Mouse (Mus musculus) brown adipose tissue, adult 24 weeks (tissue): ENCODE measurements around the gene Tmem208. TPM values are rescaled to one million over a fixed set of nuclear protein-coding genes. Genes with fewer than 3 reads are reported as not detected.

Experiments used
- H3K27ac ChIP-seq: fragments of 200-500 bp; replicated peaks from 2 replicates; pipeline ENCODE4 v1.5.1; 2012; ENCODE audit warnings: low read depth, mild to moderate bottlenecking, low read length
- H3K4me1 ChIP-seq: fragments of 200-500 bp; 2 replicates; pipeline ENCODE4 v1.6.1; 2012; ENCODE audit warnings: low read length, mixed read lengths; ENCODE audit not compliant: control insufficient read depth, insufficient read depth, insufficient read length
- H3K4me3 ChIP-seq: fragments of 200-500 bp; 2 replicates; pipeline ENCODE4 v1.5.1; 2012; ENCODE audit warnings: low read depth, mild to moderate bottlenecking, low read length, moderate library complexity; ENCODE audit not compliant: insufficient read depth
- polyA plus RNA-seq: library from polyadenylated mRNA; stranded (reverse); fragments of >200 nt; gene quantifications from 2 replicates; pipeline ENCODE4 v1.2.4, GENCODE M21; 2012; ENCODE audit not compliant: missing spikeins, insufficient read depth, insufficient read length

Gene Tmem208
- polyA plus RNA-seq, 1 experiment, result 60.5 TPM

DNA sequence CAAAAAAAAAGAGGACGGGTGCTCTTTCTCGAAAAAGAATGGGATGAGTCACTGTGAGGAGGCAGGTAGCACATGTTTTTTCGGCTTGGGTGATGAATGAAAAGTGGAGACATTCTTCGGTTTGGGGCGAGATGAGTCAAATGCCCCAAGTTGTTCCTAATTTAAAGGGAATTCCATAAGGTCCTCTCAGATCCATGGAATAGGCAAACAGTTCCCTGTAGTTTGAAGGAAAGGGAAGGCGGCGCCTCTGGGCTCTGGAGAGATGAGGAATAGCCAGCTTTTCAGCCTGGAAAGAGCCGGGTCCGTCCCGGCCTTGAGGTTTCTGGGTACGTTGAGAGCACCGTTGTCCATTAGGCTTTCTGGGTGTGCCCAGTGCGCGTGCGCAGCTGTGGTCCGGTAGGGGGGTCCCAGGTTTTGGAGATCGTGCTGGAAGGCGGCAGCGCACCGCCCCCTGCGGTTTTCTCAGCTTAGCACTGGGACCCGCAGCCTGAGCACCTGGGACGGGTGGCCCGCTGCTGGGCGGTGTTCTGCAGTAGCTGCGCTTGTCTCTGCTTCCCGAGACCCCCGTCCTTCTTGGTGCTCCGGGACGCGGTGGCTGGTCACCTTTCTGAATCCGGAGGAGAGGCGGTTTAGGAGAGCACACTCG is 22.4 kb downstream of the Tmem208 start, which contains the start of gene Slc9a5:
Gene Slc9a5, plus strand, starts transcription at position 394 of the 646 bp plus-strand sequence.
- peak within 1 kb of the TSS; percentile 76 for H3K27ac ChIP-seq
- H3K4me3 ChIP-seq, result peak within 1 kb of the TSS; percentile 81
- peaks cover 16% of the 10 kb centered on the region for H3K4me1 ChIP-seq

DNA sequence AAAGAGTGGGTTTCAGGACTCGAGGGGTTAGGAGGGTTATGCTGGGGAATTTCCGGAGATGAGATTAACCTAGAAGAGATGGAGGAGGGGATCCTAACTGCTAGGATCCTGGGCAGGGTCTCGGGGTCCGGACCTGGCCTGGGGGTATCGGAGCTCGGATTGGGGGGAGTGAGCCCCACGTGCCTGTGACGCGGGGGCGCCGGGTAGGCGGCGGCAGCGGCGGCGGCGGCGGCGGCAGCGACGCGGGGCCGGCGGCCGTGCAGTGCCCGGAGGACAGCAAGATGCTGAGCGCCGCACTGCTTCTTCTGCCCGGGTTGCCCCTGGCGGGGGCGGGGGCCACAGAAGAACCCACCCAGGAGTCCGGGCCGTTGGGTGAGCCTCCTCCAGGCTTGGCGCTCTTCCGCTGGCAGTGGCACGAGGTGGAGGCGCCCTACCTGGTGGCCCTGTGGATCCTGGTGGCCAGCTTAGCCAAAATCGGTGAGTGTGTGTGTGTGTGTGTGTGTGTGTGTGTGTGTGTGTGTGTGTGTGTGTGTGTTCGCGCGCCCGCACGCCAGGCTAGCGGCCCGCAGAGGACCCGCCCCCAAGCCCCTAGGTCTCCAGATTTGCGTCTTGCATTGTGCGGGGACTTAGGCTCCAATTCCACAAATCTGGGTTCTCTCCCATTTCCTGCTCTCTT is 23.1 kb downstream of the Tmem208 start:
- no peak overlapping the region for H3K27ac ChIP-seq
- peaks cover 14% of the 10 kb centered on the region for H3K4me1 ChIP-seq
- H3K4me3 ChIP-seq, result peak overlapping the region; percentile 68

DNA sequence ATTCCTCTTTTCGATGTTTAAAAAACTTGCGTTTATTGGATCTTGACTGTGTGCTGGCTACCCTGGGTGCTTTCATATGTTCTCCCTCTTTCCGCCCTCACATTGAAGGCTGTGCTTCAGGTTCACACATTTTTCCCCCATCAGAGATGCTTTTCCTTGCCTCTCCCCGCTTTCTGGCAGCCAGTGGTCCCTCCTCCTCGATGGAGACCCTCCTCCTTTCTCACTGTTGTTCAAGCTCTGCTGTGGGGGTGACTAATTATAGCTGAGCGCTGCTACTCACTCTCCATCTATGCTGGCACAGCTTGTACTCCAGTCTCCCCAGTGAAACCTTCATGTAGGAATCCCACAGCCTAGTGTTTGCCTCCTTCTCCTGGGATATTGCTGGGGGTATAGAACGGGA is 24.0 kb downstream of the Tmem208 start:
- Histone ChIP-seq H3K4me1 (peaks cover 10% of the 10 kb centered on the region), H3K4me3 (no peak overlapping the region), H3K27ac (no peak overlapping the region)

DNA sequence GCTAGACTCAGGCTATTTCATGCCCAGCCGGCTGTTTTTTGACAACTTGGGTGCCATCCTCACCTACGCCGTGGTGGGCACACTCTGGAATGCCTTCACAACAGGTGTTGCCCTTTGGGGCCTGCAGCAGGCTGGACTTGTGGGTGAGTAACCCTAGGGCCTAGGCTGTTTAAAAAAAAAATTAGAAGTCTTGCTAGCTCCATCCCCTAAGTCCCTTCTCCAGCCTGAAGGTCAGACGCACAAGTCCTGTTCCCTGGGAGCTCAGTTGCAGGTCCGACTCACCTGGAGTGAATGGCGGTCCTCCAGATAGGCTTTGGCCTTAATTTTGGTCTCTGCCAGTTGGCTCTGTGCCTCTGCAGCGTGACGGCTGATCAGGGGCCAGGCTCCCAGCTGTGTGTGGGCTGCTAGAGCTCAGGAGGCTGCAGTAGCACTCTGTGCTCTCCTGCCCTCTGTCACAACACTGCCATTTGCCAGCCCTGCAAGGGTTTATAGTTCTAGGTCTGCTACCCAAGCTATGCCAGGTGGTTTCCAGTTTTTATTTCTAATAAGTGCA is 27.5 kb downstream of the Tmem208 start:
- H3K27ac ChIP-seq, result no peak overlapping the region
- no peak overlapping the region for H3K4me3 ChIP-seq
- H3K4me1 ChIP-seq, result peaks cover 7% of the 10 kb centered on the region; the same call in 1 of the 2 replicates

DNA sequence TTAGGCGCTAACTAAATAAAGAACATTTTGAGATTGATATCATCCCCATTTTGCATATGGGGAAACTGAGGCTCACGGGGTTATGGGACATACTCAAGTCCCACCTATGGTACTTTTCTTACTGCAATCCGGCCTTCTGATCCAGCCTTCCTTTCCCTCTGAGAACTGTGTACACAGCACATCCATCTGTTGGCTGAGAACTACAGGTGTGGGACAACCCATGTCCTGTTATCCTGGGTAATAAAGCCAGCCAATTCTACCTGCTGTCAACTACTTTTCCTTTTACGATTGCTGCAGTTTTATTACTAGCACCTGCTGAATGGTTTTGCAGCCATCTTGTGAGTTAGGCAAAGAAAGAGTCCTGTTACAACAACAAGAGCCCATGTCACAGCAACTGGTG is 28.4 kb downstream of the Tmem208 start:
- Histone ChIP-seq H3K27ac (peak overlapping the region; percentile 78), H3K4me3 (no peak overlapping the region), H3K4me1 (peaks cover 7% of the 10 kb centered on the region; the same call in 1 of the 2 replicates)

DNA sequence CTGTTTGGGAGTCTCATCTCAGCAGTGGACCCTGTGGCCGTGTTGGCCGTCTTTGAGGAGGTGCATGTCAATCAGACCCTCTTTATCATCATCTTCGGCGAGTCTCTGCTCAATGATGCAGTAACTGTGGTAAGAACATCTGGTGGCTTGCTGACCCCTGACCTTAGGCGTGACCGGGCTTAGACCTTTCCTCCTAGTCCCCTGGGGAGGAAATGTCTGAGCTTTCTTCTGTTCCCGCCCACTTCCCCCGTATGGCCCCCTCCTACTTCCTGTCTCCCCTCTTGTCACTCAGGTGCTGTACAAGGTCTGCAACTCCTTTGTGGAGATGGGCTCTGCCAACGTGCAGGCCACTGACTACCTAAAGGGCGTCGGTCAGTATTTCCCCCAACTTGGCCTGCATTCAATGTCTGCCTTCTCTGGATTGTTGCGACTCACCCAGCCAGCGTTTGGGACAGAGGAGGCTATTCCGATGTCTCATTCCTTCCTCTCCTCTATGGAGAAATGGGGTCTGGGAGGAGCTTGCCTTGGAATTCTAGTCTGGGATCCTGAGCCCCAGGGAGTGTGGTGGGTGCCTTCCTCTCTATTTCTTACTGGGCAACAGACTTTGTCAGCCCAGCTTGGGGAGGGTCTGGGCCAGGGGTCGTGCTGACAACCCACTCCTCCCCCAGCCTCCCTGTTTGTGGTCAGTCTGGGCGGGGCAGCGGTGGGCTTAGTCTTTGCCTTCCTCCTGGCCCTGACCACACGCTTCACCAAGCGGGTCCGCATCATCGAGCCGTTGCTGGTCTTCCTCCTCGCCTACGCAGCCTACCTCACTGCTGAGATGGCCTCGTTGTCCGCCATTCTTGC is 29.2 kb downstream of the Tmem208 start:
- Histone ChIP-seq H3K4me1 (peaks cover 7% of the 10 kb centered on the region; the same call in 1 of the 2 replicates), H3K4me3 (no peak overlapping the region), H3K27ac (peak overlapping the region; percentile 78)

DNA sequence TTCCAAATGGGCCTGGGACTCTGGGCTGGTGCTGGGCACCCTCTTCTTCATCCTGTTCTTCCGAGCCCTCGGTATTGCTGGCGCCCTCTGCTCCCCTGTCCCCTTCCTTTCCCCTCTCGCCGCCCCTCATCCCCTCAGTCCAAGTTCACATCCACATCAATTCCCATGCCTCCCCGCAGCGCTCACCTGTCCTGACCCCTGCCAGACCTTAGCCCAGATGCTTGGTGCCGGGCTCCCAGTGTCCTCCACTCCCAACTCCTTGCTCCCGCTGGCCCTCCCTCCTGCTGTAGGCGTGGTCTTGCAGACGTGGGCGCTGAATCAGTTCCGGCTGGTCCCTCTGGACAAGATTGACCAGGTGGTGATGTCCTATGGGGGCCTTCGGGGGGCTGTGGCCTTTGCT is 30.5 kb downstream of the Tmem208 start:
- no peak overlapping the region for H3K27ac ChIP-seq
- H3K4me1 ChIP-seq, result peaks cover 10% of the 10 kb centered on the region; the same call in 1 of the 2 replicates
- H3K4me3 ChIP-seq, result no peak overlapping the region

DNA sequence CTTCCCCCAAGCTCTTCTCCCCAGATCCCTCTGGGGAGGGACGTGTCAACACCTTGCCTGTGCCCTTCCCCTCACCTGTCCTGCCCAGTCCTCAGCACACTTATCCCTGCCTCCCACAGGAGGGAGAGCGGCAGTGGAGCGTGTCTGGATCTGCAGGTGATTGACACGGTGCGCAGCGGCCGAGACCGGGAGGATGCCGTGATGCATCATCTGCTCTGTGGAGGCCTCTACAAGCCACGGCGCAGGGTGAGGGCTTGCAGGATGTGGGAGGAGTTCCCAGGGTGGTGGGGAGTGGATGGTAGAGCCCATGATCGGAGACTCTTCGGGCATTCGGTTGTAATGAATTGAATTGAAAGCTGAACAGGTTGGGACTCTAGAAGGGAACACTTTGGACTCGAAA is 33.1 kb downstream of the Tmem208 start:
- H3K4me3 ChIP-seq, result no peak overlapping the region
- H3K4me1 ChIP-seq, result peaks cover 18% of the 10 kb centered on the region; the same call in 1 of the 2 replicates
- no peak overlapping the region for H3K27ac ChIP-seq

DNA sequence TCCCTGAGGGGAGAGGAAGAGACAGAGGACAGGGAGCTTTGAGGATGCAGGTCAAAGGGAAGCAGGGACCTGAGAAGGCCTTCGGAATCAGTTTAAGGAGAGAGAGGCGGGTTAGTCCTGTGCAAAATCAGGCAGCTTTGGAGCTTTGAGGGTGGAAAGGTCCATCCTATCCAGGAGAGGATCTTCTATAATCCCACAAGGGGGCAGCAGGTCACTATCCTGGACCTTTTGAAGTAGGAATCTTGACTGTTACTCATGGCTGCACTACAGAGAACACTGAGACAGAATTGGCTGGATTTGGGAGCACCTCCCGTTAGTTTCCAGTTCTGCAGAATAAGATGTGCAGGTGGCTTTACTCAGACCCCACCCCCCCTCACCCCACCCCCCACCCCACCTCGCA is 33.5 kb downstream of the Tmem208 start:
- H3K27ac ChIP-seq, result no peak overlapping the region
- peaks cover 15% of the 10 kb centered on the region; the same call in 1 of the 2 replicates for H3K4me1 ChIP-seq
- no peak overlapping the region for H3K4me3 ChIP-seq

DNA sequence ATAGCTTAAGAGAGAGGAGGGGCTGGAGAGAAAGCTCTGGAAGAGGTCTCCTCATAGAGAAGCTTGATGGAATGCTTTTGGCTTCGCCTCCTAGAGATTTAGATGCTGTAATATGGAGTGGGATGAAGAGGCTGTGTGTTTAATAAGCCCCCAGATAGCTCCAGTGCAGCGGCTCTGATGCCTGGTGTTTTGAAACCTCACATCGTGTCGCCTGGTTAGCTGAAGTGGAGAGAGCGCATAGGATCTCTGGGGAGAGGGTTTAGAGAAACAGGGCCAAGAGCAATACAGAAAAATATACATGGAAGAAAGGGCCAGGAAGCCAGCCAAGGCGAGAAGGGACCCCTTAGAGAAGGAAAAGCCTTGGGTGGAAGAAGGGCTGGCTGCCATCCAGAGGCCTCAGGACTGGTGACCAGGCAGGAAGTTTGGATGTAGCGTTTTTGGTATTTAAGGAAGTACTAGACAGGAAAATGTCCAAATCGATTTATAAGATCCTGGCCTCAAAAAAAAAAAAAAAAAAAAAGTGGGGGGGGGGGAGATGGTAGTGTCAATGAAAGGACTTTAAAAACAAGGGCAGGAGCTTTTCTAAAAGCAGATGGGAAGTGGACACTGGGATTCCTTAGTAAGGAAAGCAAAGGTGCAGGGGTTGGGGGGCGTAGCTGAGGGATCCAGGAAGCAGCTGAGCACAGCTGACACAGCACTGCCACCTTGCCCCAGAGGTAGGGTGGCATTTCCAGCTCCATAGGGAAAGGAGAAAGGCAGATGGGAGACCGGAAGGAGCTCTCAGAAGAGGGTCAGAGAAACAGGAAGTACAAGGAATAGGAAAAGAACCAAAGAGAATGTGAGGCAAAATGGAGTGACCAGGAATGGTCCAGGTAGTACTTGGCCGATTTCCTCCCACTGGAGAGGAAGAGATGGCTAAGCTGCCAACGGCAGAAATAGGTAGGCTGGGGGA is 35.9 kb downstream of the Tmem208 start:
- peak overlapping the region; percentile 22 for H3K27ac ChIP-seq
- H3K4me3 ChIP-seq, result no peak overlapping the region
- peaks cover 11% of the 10 kb centered on the region; the same call in 1 of the 2 replicates for H3K4me1 ChIP-seq

DNA sequence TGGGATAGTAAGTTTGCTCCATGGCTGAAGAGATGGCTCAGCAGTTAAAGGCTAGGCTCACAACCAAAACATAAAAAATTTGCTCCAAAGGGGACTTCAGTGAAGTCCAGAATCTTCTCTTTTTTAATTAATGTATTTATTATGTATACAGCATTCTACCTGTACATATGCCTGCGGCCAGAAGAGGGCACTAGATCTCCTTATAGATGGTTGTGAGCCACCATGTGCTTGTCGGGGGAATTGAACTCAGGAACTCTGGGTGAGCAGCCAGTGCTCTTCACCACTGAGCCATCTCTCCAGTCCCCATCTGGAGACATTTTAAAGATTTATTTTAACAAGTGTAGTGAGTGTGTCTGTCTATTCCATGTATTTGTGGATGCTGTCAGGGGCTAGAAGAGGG is 41.0 kb downstream of the Tmem208 start:
- Histone ChIP-seq H3K4me3 (no peak overlapping the region), H3K4me1 (peaks cover 6% of the 10 kb centered on the region; the same call in 1 of the 2 replicates), H3K27ac (no peak overlapping the region)

DNA sequence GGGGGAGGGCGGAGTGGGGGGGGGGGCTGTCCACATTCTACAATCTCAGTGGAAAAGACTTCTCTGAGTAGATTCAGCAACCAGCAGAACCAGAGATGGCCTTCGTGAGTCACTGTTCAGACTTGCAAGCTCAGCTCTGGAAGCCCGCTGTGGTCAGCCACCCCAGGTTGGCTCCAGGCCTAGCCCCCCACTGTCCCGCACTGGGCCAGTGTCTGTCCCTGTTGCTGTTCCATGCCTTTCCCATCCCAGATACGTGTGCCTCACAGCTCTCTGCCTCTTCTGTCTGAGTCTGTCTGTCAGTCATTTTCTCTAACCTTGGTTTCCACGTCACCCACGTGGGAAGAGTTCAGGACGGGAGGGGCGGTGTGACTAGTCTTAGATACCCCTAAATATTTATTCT is 46.3 kb downstream of the Tmem208 start:
- Histone ChIP-seq H3K4me3 (no peak overlapping the region), H3K27ac (no peak overlapping the region), H3K4me1 (no peaks in the 10 kb centered on the region)

DNA sequence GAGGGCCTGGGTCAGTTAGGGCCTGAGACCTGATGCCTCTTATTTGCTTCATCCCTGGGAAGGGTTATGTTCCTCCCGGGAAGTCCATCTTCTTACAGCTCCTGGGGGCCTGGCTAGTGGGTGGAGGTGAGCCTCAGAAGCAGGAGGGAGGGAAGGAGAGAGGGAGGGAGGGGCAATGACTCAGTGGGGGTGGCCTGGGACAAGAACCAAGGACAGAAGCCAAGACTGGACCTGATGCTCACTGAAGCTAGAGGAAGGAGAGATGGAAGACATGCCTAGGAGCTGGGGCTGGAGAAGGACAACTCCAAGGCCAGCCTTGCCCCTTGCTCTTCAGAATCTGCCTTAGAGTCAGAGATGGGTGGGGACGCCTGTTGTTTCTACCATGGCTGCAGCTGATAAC is 46.9 kb downstream of the Tmem208 start, which contains the start of gene Plekhg4:
Gene Plekhg4, plus strand, starts transcription at position 243 of the 400 bp plus-strand sequence.
- H3K27ac ChIP-seq, result no peak within 1 kb of the TSS
- H3K4me1 ChIP-seq, result no peaks in the 10 kb centered on the region
- no peak within 1 kb of the TSS for H3K4me3 ChIP-seq

DNA sequence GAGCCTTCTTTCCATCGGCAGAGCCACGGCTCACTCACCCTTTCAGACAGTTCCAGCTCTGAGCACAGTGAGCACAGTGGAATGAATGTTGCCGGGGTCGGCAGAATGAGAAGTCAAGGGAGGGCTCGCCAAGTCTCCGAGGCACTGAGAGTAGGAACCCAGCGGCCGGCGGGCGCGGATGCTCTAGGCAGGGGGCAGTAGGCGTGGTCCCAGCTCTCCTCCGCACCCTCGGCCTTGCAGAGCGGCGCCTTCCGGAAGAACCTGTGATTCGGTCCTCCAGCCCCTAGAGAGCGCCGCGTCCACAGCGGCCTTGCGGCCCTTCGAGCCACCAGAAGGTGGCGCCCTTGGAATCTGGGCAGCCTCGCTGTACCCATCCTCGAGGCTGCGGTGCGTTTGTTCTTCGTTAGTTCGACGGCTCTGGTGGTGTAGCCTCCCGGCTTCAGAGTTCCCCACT is 48.4 kb downstream of the Tmem208 start:
- H3K4me1 ChIP-seq, result peaks cover 9% of the 10 kb centered on the region
- H3K4me3 ChIP-seq, result no peak overlapping the region
- H3K27ac ChIP-seq, result no peak overlapping the region
